7 mouse cellular contexts compared by ENCODE assay signal in the genomic region with DNA sequence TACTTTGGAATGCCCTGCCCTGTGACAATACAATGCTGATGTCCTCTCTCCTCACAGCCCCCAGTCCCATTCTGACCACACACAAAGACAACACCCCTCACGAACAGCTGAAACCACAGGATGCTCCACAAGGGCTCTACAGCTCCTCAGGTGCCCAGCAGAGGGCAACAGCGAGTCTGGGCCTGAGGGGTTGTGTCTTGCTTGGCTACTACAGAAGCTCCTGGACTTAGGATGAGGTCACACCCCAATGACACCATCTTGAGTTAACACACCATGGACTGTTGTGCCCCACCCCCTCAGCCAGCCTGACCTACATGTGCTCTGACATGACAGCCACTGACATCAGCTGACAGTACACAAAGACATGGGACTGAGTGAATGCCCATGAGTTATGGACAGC. TPM values are rescaled to one million over a fixed set of nuclear protein-coding genes. Genes with fewer than 3 reads are reported as not detected.
DNase-seq lines count a peak whose midpoint lies in the region; ATAC-seq lines count a peak whose summit lies in the region.

No protein-coding gene starts in this region.

- peak; percentile 33 for DNase-seq in urinary bladder, adult 2 months (ENCODE audit: low spot score)
- no peak for DNase-seq in urinary bladder, postnatal 4 days (ENCODE audit: low spot score in 2 of 2)
- DNase-seq in adrenal gland, postnatal 14 days, result peak; percentile 75
- peak; percentile 53 for DNase-seq in embryonic facial prominence, embryonic 11.5 days (ENCODE audit: low spot score)
- DNase-seq in lung, adult 18-20 months, result peak; percentile 21
- DNase-seq in right cerebral cortex, postnatal 4 days, result peak; percentile 39

- H3K9ac ChIP-seq in embryonic facial prominence, embryonic 11.5 days (replicated peaks; ENCODE audit: low read length), result no peak overlapping the region
- H3K9ac ChIP-seq in hindbrain, embryonic 16.5 days (ENCODE audit: low read depth, low read length), result no peak overlapping the region

- no peak for ATAC-seq in embryonic facial prominence, embryonic 11.5 days (replicated peaks; ENCODE audit: insufficient number of reproducible peaks, low FRiP score, low TSS enrichment, low read depth)
- ATAC-seq in hindbrain, embryonic 16.5 days, result peak; percentile 42; the same call in 1 of the 2 replicates

- no peak overlapping the region for H3K4me2 ChIP-seq in embryonic facial prominence, embryonic 11.5 days (ENCODE audit: low read depth, low read length)
- no peak overlapping the region for H3K4me2 ChIP-seq in hindbrain, embryonic 16.5 days (ENCODE audit: low read length)

- H3K27me3 ChIP-seq in embryonic facial prominence, embryonic 11.5 days (ENCODE audit: control insufficient read depth, insufficient read depth, low read length), result no peaks in the 10 kb centered on the region
- no peaks in the 10 kb centered on the region for H3K27me3 ChIP-seq in hindbrain, embryonic 16.5 days (replicated peaks; ENCODE audit: control insufficient read depth, insufficient read depth, low read length)

- no peak overlapping the region for H3K4me3 ChIP-seq in embryonic facial prominence, embryonic 11.5 days (ENCODE audit: low read depth, low read length)
- no peak overlapping the region for H3K4me3 ChIP-seq in hindbrain, embryonic 16.5 days (ENCODE audit: low read length)

- no peak overlapping the region for H3K27ac ChIP-seq in embryonic facial prominence, embryonic 11.5 days (replicated peaks; ENCODE audit: low read depth, low read length)
- H3K27ac ChIP-seq in hindbrain, embryonic 16.5 days (ENCODE audit: low read depth, low read length), result no peak overlapping the region

- 55% methylated on average over 2 of the region's 2 CpGs for WGBS in embryonic facial prominence, embryonic 11.5 days
- 41% methylated on average over 2 of the region's 2 CpGs for WGBS in hindbrain, embryonic 16.5 days

- no peaks in the 10 kb centered on the region for H3K36me3 ChIP-seq in embryonic facial prominence, embryonic 11.5 days (replicated peaks; ENCODE audit: control insufficient read depth, insufficient read depth, low read depth, low read length)
- peaks cover 12% of the 10 kb centered on the region for H3K36me3 ChIP-seq in hindbrain, embryonic 16.5 days (ENCODE audit: control insufficient read depth, insufficient read depth, low read length)

- no peaks in the 10 kb centered on the region for H3K4me1 ChIP-seq in embryonic facial prominence, embryonic 11.5 days (ENCODE audit: control insufficient read depth, insufficient read depth, low read length)
- H3K4me1 ChIP-seq in hindbrain, embryonic 16.5 days (ENCODE audit: control insufficient read depth, insufficient read depth, low read depth, low read length), result no peaks in the 10 kb centered on the region

- no peaks in the 10 kb centered on the region for H3K9me3 ChIP-seq in embryonic facial prominence, embryonic 11.5 days (replicated peaks; ENCODE audit: control insufficient read depth, low read length)
- no peaks in the 10 kb centered on the region for H3K9me3 ChIP-seq in hindbrain, embryonic 16.5 days (ENCODE audit: control insufficient read depth, low read length)

RNA-seq across cellular contexts. Expression of a gene that starts 56.9 kb away (rescaled TPM):
- 1.3 and 2.8 TPM in 2 replicates for polyA plus RNA-seq in urinary bladder, adult 2 months (2012; rRNA removed)
- 9.4 and 16.7 TPM in 2 replicates for total RNA-seq in adrenal gland, postnatal 14 days (2021)
- polyA plus RNA-seq in embryonic facial prominence, embryonic 11.5 days (2014; fragmentation: Nextera tagmentation; extraction: Ambion mirVana), result 6.7 and 8.9 TPM in 2 replicates
- polyA plus RNA-seq in hindbrain, embryonic 16.5 days (2015; fragmentation: Nextera tagmentation; extraction: Ambion mirVana), result 15.0 and 21.2 TPM in 2 replicates

Comparison
In these comparisons a context has a peak if more than half of its experiments do, and no peak if none do; other contexts are left out.
1. DNase-seq: peak in urinary bladder, adult 2 months (single experiment), adrenal gland, postnatal 14 days (single experiment), embryonic facial prominence, embryonic 11.5 days (single experiment), lung, adult 18-20 months (2 of 2) and right cerebral cortex, postnatal 4 days (single experiment); none in urinary bladder, postnatal 4 days (0 of 2).